Mouse (Mus musculus) kidney, adult 2 months (tissue): ENCODE results near the gene Plch2. TPM values are rescaled to one million over a fixed set of nuclear protein-coding genes. Genes with fewer than 3 reads are reported as not detected.

Experiments
- DNase-seq: peaks from one replicate; pipeline ENCODE4 v3.0.0; 2021
- H3K27ac ChIP-seq: fragments of 200-500 bp; 2 replicates; pipeline ENCODE4 v1.5.1; 2012; ENCODE audit warnings: low read depth, low read length, control low read depth, inconsistent platforms; ENCODE audit not compliant: insufficient read depth
- H3K27me3 ChIP-seq: fragments of 200-500 bp; replicated peaks from 2 replicates; pipeline ENCODE4 v1.6.1; 2012; ENCODE audit warnings: mild to moderate bottlenecking, moderate library complexity, low read length, inconsistent platforms; ENCODE audit not compliant: control insufficient read depth, insufficient read depth
- H3K36me3 ChIP-seq: fragments of 200-500 bp; 2 replicates; pipeline ENCODE4 v1.6.1; 2012; ENCODE audit warnings: mild to moderate bottlenecking, moderate library complexity, low read length, inconsistent platforms; ENCODE audit not compliant: control insufficient read depth, insufficient read depth
- H3K4me1 ChIP-seq: fragments of 200-500 bp; 2 replicates; pipeline ENCODE4 v1.6.1; 2011; ENCODE audit warnings: low read length; ENCODE audit not compliant: control insufficient read depth, insufficient read depth
- H3K4me3 ChIP-seq: fragments of 200-500 bp; 2 replicates; pipeline ENCODE4 v1.5.1; 2011; ENCODE audit warnings: mild to moderate bottlenecking, low read depth, low read length, control low read depth; ENCODE audit not compliant: insufficient read depth
- CTCF ChIP-seq: fragments of 200-500 bp; conservative IDR thresholded peaks from 2 replicates; pipeline ENCODE4 v1.5.1; 2011; ENCODE audit warnings: low read depth, mild to moderate bottlenecking, control low read depth, low read length, moderate library complexity, mixed read lengths; ENCODE audit not compliant: insufficient read depth, insufficient read length
- POLR2A ChIP-seq: fragments of 200-500 bp; IDR thresholded peaks from one replicate; pipeline ENCODE4 v1.6.1; 2011; ENCODE audit warnings: low read depth, low read length, control low read depth
- WGBS: fragments of 180-500 bp; shearing (Covaris S2); methylation state at CpG from one replicate; pipeline ENCODE4 v1.1.7; 2018; 5-methylcytosine and 5-hydroxymethylcytosine counted together
- polyA plus RNA-seq: library from polyadenylated mRNA; depleted of rRNA; stranded (reverse); fragments of >200 nt; gene quantifications from 2 replicates; pipeline ENCODE4 v1.2.3, GENCODE M21; 2012

Plch2 gene
- polyA plus RNA-seq, 1 experiment, result 0.52 TPM

GRCm38 (mm10) chr4:155008075-155008474, 48.5 kb downstream of the Plch2 start:
- TF ChIP-seq CTCF (no peak), POLR2A (no peak)
- Histone ChIP-seq H3K27ac (no peak overlapping the region), H3K27me3 (no peaks in the 10 kb centered on the region), H3K4me1 (no peaks in the 10 kb centered on the region), H3K4me3 (no peak overlapping the region), H3K36me3 (no peaks in the 10 kb centered on the region)
- DNase-seq, result no peak

GRCm38 (mm10) chr4:155007641-155008040, 48.9 kb downstream of the Plch2 start:
- H3K36me3 ChIP-seq, result no peaks in the 10 kb centered on the region
- H3K4me3 ChIP-seq, result no peak overlapping the region
- H3K4me1 ChIP-seq, result no peaks in the 10 kb centered on the region
- no peak for TF ChIP-seq CTCF
- TF ChIP-seq POLR2A, result no peak
- no peaks in the 10 kb centered on the region for H3K27me3 ChIP-seq
- no peak for DNase-seq
- 87% methylated on average over 3 of the region's 3 CpGs for WGBS
- H3K27ac ChIP-seq, result no peak overlapping the region

- H3K27me3 ChIP-seq, result no peaks in the 10 kb centered on the region
- H3K4me1 ChIP-seq, result no peaks in the 10 kb centered on the region
- no peak for DNase-seq
- no peak overlapping the region for H3K4me3 ChIP-seq
- WGBS, result 75% methylated on average over 10 of the region's 10 CpGs
- no peaks in the 10 kb centered on the region for H3K36me3 ChIP-seq
- TF ChIP-seq POLR2A (no peak), CTCF (no peak)
- H3K27ac ChIP-seq, result no peak overlapping the region
Measured at GRCm38 (mm10) chr4:155006296-155006695, 50.3 kb downstream of the Plch2 start.

- TF ChIP-seq POLR2A (no peak), CTCF (no peak)
- Histone ChIP-seq H3K4me3 (no peak overlapping the region), H3K36me3 (no peaks in the 10 kb centered on the region), H3K4me1 (no peaks in the 10 kb centered on the region), H3K27ac (no peak overlapping the region), H3K27me3 (no peaks in the 10 kb centered on the region)
- 77% methylated on average over 3 of the region's 3 CpGs for WGBS
- DNase-seq, result no peak
Measured at GRCm38 (mm10) chr4:155005278-155005677, 51.3 kb downstream of the Plch2 start.

- Histone ChIP-seq H3K4me3 (no peak overlapping the region), H3K36me3 (no peaks in the 10 kb centered on the region), H3K27ac (no peak overlapping the region), H3K27me3 (no peaks in the 10 kb centered on the region), H3K4me1 (no peaks in the 10 kb centered on the region)
- 76% methylated on average over 5 of the region's 5 CpGs for WGBS
- TF ChIP-seq POLR2A, result no peak
- TF ChIP-seq CTCF, result no peak
- no peak for DNase-seq
Measured at GRCm38 (mm10) chr4:154999379-154999778, 57.2 kb downstream of the Plch2 start.

GRCm38 (mm10) chr4:154996572-154997154, 59.9 kb downstream of the Plch2 start:
- Histone ChIP-seq H3K4me1 (no peaks in the 10 kb centered on the region), H3K27ac (no peak overlapping the region), H3K36me3 (no peaks in the 10 kb centered on the region), H3K27me3 (no peaks in the 10 kb centered on the region), H3K4me3 (no peak overlapping the region)
- TF ChIP-seq POLR2A (no peak), CTCF (no peak)
- WGBS, result 31% methylated on average over 8 of the region's 8 CpGs
- DNase-seq, result peak; percentile 46

GRCm38 (mm10) chr4:154994876-154995275, 61.7 kb downstream of the Plch2 start:
- TF ChIP-seq CTCF (no peak), POLR2A (no peak)
- H3K36me3 ChIP-seq, result no peaks in the 10 kb centered on the region
- H3K27me3 ChIP-seq, result no peaks in the 10 kb centered on the region
- no peak overlapping the region for H3K4me3 ChIP-seq
- H3K4me1 ChIP-seq, result no peaks in the 10 kb centered on the region
- 72% methylated on average over 4 of the region's 4 CpGs for WGBS
- no peak for DNase-seq
- H3K27ac ChIP-seq, result no peak overlapping the region
